Mouse (Mus musculus) kidney, postnatal 36 days (tissue): ENCODE results near the gene Capzb.
A peak's percentile ranks its signal among the peaks of the same experiment; 100 is the strongest.

ENCODE experiments used
- DNase-seq, 2 experiments: peaks; one replicate each; pipeline ENCODE4 v3.0.0; 2021 to 2022; ENCODE audit warnings: mixed read lengths in 2 of 2

Capzb gene

DNA sequence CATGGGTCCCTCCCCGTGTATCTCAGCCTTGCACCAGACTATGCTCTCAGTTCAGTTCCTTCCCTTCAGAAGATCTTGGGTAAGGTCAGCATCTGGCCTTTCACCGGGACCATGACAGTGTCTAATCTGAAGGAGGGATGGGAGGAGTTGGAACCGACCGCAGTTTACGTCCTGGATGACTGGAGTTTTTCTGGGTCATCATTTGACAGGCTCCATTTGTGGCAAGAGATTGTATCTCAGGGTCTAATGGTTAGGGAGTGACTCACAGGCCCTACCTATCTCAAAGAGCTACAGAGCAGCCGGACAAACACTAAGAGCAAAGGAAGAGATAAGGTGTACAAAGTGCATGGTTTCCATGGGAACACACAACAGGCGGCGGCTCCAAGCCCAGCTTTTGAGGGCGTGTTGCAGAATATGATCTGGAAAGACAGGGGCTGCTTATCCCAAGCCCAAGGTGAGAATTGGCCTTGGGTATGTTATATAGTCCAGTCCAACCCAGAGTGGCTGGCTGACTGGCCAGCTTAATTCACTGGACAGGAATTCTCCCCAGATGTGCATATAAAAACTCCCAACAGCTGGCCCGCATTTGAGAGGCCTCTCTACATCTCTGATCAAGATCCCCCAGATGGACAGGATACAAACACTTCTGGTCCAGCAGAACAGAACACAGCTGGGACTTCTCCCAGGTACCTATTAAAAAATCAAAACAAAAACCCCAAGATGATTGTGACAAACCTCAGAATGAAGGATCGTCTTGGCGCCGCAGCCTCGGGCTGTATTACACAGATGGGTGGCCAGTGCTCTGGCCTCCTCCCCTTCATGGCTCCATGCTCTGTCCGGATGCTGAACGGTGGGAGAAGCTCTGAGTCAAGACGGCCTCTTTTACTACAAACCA lies 12.7 kb upstream of the Capzb start:
- no peak for DNase-seq

DNA sequence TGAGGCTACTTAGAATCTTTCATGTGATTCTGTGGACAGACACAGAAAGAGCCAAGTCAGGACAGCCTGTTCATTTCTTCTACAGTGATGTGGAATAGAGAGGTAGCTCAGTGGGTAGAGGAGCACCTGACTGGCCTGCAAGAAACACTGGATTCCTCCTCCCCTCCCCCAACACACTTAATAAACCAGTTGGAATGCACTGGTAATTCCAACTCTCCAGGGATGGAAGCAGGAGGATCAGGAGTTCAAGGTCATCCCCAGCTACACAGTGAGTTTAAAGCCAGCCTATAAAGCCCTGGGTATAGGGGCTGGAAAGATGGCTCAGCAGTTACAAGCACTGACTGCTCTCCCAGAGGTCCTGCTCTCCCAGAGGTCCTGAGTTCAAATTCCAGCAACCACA lies 10.2 kb upstream of the Capzb start:
- DNase-seq = no peak

DNA sequence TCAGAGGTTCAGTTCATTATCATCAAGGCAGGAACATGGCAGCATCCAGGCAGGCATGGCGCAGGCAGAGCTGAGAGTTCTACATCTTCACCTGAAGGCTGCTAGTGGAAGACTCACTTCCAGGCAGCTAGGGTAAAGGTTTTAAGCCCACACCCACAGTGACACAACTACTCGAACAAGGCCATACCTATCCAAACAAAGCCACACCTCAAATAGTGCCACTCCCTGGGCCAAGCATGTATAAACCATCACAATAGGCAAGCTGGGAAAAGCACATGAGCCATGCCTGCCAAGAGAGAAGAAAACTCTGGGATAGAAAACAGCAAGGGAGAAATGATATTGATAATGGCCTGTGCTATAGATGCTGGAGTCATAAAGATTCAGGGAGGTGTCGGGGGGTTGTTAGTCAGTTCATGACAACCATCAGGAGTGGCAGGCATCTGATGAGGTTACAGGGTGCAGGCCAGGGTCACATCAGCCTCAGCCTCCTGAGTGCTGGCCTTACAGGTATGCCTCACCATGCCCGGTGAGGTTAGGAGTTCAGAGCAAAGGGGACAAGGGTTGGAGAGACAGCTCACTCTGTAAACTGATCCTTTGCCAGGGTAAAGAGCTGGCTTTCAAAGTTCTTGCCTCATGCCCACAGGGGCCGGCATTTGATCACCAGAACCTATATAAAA lies 6.8 kb upstream of the Capzb start:
- DNase-seq = no peak

DNA sequence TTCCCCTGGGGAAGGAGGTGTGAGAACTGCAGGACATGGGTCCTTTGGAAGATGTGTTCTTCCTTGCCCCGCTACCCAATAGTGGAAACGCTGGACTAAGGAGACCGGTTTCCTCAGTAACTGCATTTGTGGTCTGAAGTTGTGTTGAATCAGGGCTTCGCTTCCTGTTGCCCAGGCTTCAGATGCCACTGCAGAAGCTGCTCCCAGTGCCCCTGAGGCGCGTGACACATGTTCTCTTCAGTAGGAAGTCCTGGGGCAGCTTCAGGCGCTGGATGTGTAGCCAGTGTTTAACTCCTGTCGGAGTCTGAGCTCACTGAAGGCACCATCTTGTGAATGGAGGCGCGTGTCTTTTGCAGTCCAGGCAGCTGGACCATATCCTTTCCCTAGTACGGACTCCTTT lies 4.8 kb upstream of the Capzb start:
- DNase-seq = no peak

DNA sequence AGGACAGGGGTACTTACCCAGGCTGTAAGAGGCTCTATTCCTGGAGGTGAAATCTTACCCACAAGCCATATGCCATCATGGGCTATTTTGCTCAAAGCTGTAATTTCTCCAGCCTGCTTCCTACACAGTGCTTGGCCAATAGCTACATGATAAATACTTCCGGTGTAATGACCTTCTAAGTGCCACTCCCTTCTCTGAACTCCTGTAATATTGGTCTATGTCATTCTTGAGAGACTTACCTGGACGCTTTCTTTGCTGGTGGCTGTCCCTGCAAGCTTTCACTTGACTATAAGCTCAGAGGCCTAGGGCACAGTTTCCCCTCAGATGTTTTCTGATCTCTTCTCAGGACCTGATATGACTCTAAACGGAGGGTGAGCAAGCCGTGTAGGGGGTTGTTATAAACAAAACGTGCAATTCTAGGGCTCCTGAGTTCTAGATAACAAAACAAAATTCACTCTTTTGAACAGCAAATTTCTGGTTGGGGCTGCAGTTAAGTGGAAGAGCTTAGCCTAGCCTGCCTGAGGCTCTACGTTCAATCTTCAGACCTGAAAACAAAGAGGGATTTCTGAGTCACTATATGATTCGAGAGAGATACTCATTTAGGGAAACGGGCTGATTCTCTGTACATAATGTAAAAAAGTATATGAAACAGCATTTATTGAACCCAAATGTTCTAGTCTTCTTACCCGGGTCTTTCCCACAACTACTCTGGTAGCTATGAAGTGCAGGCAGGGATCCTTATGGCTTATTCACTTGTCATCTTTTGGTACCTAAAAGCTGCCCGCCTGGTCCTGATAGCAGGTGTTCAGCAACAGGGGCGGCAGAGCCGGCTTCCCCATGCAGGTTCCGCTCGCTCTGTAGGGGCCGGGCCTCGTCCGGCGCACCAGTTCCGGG lies 847 bp upstream of the Capzb start:
- DNase-seq = no peak

DNA sequence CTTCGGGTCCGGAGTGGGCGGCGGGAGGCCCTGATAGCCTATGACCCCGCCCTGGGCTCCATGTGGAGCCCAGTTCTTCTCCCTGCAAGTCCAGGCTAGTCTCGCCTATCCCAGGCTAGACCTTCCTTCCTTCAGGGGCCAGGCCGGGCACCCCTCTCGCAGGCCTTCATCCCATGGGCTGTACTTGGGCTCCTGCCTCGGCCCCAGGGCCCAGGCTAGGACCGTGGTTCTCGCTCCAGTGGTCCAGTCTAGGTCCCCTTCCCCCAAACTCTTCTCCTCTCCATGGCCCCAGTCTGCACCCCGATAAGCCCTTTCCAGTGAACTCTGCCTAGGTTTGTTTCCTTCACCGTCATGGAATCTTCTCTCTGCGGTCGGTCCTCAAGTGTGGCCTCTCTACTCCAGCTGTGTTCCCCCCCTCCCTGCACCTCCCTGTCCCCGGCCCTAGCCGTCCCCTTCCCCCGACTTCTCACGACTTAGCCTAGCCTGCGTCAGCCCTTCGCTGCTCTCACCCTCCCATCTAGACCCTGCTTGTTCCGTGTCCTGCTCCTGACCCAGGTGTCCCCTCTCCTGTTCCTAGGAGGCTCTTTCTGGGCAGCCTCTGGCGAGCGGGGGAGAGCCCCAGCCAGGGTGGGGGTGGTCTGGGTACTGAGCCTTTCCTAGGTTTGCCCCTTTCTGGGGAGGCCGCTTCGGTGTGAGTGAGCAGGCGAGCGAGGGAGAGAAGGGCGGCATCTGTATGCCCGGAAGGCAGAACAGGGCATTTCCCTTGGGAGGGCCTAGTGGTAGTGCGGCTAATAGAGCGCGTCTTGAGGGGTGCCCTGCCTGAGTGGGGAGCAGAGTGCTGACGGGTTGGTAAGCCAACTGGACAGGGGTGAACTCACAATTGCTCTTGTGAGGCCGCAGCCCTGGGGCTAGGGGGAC lies 736 bp downstream of the Capzb start:
- DNase-seq = peak in 1 of 2 experiments; percentile 26

DNA sequence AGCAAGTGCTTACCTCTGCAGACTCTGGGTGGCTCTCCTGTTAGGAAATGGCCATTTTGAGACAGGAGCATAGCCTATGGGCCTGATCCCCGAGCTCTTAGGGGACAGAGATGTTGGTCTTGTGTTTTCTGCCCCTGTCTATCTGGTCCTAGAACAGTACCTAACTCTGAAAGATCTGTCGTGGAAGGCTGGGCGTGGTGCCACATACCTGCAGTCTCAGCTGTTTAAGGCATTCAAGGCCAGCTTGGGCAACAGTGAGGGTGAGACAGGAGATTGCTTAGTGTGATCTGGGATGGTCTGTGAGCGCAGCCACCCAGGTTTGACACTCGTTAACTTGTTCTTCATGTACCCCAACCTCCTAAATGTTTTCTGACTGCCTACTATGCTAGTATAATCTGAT lies 2.4 kb downstream of the Capzb start:
- peak in 1 of 2 experiments; percentile 59 for DNase-seq

DNA sequence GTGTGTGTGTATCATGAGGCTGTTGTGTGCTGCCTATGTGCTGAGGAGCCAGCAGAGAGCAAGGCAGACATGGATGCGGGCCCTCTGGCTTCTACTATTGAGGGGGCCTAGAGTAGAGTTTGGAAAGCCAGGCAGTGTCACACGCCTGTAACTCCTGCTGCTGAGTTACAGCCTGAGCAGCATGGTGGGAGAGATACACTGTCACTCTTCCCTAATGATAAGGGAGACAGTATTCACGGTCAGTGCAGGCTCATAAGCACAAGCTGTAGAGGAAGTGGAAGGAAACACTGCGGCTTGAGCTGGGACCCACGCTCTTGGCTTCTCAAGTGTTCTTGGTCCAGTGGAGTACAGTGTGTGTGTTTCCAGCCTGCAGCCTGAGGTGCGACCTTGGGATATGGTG lies 3.8 kb downstream of the Capzb start:
- DNase-seq = no peak

DNA sequence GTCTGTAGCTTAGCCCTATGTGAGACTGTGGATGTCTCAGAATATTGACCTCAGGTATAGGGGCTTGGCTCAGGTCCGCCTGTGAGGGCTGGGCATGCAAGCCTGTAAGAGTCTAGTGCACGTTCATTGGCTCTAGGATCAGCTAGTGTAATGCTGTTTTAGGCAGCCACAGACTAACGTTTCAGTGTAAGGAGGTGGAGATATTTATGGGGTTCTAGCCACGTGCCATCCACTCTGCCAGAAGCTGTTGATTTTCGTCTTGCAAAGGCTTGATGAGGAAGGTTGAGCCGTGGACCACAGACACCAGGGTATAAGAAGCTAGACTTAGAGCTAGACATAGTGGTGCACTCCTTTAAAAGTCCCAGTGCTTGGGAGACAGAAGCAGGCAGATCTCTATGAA lies 4.2 kb downstream of the Capzb start:
- no peak for DNase-seq

DNA sequence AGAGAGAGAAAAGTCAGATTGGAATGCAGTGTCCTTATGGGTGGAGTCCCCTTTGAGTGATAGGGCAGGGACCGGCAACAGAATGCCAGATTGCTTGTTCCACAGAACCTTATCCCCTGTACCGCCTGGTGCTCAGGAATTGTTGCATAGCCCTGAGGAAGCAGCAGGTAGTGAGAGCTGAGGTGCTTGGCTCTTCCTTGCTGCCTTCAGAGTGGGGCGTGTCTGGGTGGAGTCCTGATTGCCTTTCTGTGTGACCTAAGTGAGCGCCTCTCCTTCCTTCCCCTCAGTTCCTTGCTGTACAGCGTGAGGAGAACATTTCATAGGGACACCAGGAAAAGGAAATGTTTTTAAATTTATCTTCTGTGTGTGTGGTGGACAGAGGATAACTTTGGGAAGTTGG lies 4.8 kb downstream of the Capzb start:
- peak; percentile 32 to 61 for DNase-seq

DNA sequence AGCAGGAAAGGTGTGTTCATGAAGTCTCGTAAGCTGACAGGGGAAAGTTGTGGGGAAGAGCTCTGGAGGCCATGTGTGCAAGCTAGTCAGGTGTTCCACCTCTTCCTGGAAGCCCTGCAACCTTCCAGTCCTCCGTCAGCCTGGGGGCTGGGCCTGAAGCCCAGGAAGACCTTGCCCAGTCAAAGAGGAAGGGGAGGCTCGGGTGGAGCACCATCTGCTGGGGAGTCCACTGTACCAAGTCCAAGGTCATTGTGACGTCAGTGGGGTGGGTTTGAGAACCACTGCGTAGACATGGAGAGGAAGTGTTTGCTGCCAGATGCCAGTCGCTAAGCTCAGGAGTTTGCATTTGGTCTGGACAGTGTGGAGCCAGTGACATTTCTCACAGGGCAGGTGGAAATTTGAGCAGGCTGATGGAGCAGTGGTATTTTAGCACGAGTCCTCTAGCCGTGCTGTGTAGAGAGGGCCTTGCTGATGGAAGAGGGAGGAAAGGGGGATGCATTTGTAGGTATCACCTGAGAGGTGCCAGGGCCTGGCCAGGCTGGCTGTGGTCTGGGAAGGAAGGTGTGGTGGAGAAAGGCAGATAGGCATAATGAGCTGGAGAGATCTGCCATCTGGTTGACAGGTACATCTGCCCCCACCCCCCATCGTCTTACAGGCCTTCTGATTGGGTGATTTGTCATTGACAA lies 5.4 kb downstream of the Capzb start:
- DNase-seq = peak; percentile 80 to 92

DNA sequence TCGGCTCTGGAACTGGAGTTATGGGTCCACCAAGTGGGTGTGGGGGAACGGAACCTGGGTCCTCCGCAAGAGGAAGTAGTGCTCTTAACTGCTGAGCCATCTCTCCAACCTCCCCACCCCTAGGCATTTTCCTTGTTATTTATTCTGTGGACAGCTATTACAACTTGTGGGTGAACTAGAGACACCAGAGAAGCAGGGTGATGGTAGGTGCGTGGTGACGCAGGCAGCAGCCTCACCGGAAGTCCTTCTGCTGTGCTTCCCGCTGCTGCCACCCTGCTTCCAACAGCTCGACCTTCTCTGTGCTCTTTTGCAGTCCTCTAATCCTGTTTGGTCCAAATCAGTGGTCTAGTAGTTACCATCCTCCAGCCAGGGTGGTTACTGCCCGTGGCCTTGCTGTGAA lies 6.4 kb downstream of the Capzb start:
- no peak for DNase-seq

DNA sequence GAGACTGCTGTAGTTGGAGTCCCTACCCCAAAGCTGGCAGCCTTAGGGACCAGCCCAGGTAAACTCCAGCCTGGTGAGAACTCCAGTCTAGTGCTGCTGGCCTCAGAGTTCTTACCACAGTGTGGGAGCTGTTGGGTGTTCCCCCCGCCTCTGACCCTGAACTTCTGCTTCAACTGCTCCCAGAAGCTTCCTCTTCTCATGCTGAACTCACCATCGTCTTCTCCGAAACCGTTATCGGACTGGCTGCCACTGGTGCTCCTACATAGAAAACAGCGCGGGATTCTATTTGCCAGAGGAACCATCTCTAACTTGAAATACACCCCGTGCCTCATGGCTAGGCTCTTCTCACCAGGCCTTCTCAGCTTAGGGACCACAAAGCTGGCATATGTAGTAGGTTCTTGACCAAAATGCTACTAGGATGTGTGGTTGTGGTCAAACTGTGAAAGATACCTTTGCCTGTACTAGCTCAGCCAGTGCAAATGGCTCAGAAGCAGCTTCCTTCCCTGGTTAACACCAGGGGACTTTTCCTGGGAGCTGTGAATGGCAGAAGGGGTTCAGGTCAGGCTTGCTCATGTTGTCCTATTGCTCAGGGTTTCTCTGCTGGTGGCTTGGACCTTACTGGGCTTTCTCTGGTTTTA lies 7.1 kb downstream of the Capzb start:
- no peak for DNase-seq

DNA sequence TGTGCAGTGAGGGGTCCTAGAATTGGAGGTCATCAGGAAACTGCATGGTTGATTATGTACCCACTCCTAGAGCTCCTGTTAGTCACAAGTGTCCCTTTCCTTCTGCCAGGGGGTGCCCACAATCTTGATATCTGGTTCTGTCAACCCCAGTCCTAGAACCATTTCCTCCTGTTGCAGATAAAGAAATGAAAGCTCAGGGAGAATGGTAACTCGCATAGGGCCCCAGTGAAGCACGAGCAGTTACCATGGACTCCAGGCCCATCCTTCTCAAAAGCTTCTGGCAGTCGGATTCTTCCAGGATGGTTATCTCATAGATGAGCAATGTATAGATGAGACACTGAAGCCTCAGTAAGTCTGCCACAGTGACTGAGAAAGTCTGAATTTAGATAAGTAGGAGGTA lies 8.2 kb downstream of the Capzb start:
- DNase-seq = no peak

DNA sequence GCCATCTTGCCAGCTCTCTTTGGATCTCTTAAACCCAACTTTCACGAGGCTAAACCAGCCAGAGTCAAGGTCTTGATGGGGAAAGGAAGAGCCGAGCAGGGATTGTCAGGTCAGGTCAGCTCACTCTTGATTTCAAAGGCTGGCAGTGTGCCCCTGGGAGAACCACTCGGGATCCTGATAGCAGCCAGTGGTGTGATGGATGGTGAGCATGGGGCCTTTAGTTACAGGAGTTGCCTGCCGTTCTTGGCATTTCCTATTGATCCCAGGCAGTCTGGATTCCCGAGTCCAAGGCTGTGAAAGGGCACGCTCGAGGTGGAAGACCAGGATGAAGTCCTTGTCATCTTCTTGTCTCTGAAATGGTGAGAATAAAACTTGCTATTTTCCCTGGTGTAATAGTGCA lies 9.9 kb downstream of the Capzb start:
- peak in 1 of 2 experiments; percentile 43 for DNase-seq

DNA sequence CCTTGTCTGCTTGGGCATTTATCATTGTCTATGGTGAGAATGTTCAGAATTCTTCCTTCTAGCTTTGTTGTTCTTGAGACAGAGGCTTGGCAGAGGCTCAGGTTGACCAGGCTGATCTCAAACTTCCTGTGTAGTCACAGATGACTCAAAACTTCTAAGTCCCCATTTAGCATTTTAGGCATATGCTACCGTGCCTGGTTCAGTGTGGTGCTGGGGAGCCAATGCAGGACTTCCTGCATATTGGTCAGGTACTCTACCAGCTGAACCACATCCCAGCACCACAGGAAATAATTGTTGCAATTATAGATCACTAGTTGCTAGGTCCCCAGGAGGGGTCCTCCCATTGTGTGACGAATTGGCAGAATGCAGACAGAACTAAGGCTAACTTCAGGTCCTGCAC lies 10.7 kb downstream of the Capzb start:
- peak in 1 of 2 experiments; percentile 48 for DNase-seq

DNA sequence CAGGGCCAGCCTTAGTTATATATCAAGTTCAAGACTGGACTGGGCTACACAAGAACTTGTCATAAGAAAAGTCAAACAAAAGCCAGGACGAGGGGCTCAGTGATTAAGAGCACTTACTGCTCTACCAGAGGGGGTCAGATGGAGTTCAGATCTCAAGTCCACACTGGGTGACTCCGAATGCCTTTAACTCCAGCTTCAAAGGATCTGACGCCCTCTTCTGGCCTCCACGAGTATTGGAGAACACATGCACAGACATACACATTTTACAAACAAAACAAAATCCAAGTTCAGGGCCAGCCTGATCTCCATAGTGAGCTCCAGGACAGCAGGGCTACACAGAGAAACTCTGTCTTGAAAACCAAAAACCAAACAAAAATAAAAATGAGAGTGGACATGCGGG lies 13.1 kb downstream of the Capzb start:
- peak in 1 of 2 experiments; percentile 67 for DNase-seq

DNA sequence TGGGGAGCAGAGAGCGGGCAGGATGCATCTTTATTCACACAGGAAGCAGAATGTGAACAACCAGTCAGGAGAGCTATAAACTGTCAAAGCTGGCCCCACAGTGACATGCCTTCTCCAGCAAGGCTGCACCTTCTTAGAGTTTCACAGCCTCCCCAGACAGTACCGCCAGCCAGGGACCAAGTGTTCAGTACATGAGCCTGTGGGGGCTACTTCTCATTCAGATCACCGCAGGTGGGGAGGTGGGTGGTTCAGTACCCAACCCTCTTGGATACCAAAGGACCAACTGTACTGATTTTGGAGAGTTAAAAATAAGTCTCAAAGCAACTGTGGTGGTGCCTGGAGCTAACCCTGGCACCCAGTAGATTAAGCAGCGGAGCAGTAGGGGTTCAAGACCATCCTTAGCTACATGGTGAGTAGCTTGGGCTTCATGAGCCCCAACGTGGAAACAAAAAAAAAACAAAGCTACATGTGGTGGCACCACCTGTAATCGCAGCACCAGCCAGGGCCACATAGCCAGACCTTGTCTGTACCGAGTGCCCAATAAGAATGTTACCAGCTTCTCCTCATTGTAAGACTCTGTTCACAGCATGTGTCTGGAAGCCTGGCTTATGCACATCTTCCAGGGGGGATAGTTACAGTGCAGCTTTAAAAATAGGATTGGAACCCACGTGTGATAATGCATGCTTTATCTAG lies 13.8 kb downstream of the Capzb start:
- no peak for DNase-seq

DNA sequence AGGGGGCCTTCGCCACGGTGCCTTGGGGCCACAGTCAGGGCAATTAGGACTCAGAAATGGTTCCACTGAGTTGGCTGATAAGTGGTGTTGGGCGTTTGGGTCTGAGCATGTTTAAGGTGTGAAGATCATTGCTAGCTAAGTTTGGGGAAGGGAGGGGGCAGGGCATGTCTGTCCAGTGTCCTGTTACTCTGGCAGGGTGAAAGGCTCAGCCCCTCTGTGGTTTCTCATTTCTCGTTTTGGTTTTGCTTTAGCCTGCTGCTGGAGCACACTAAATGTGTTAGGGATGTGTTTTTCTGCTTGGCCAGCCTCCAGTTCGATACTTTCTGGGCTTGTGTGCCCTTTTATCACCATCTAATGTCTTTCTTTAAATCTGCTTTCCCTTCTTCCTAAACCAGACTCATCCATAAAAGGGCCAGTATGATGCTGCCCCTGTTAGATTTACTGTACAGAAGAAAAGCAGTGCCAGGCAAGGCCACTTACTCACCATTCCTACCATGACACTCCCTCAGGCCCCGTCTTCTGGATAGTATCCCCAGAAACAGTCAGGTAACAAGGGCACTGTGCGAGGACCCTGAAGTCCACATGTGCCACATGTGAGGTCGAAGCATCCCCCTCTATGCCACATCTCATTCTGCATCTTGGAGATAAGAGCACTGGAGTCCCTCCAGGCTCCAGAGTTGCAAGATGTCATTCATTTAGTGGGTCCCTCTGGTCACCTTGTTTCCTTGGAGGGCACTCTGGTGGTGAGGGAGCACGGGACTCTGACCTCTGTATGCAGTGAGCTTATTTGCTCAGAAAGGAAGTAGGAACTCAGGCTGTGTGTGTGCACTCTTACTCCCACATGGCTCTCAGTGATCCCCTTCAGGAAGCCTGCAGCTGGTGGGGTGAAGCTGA lies 15.8 kb downstream of the Capzb start:
- peak in 1 of 2 experiments; percentile 42 for DNase-seq
